Mouse (Mus musculus) kidney, postnatal 10 days (tissue): ENCODE data around the gene Chd9.
"Not testable (repeated sequence)": the region's sequence is repeated elsewhere in the genome, so short reads cannot be mapped to it uniquely, and the experiment has no call there.

Experiments
- DNase-seq: peaks from one replicate; pipeline ENCODE4 v3.0.0; 2021; ENCODE audit warnings: mixed read lengths

Gene Chd9

DNA sequence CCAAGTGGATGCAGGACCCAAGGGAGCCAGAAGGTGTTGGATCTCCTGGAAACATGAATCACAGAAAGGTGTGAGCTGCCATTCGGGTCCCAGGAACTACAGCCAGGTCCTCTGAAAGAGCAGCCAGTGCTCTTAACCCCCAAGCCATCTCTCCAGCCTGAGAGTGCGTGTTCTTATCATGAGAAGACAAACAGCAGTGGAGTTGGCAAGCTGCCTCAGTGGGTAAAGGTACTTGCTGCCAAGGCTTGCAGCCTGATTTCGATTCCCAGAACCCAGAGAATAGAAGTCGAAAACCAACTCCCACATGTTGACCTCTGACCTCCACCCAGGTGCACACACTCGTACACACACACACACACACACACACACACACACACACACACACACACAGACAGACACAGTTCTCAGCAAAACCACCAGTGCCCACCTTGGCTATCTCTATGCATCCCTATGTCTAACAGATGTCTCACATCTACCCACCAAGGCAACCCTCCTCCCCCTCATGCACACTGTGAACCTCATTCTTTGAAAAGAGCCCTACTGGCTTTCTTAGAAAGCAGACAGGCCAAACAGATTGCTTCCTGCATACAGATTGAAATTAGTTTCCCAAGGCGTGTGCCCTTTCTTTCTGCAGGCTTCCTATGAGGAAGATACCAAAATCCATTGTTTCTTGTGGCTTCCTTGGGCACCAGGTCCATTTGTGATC is 43.4 kb downstream of the Chd9 start:
- peak; percentile 41 for DNase-seq

DNA sequence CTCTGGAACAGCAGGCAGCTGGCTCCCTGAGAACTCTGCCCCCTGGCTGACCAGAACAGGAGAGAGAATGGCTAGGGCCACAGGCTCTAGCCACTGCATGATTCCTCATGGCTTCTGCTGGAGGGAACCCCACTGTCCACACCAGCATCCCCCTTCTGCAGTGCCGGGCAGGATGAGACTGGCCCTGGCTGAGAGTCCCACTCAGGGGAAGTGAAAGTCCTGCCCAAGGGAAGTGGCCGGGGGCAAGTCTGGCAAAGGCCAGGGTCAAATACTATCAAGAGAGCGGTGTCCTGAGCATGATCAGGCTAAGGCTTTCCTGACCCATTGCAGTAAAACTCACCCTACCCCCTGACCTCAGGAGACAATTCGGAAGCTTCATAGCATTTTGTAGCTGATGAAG is 44.9 kb downstream of the Chd9 start:
- no peak for DNase-seq

- DNase-seq = peak; percentile 73
Observed at GRCm38 (mm10) chr8:90876213-90876721, 48.1 kb downstream of the Chd9 start.

DNA sequence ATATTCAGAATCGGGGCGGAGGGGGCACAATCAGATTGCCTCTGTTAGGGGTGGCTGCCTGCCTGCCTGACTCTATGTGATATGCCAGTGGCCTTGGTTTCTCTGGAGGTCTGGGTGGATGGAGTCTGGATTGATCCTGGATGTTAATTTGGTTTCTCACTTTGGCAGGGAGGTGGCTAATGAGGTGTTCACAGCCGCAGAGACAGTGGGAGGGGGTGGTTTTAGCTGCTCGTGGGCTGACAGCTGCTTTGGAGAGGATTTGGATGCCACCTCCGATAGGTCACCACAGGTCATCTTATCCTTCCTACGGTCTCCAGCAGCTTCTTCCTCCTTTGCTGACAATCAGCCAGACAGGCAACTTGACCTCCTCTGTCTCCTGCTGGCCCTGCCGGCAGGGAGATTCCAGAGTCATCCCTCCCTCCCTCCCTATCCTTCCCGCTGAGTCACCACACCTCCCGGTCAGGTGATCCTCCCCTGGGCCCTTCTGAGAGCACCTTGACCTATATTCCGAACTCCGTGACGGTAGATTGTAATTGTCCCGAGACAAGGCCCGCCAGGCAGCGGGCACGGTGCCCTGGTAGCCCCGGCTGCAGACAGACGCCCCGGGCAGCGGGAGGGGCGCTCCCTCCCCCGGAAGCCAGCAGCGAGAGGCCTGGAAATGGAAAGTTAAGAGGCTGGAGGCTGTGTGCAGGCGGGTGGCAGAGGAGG is 48.7 kb downstream of the Chd9 start:
- peak; percentile 89 for DNase-seq

GRCm38 (mm10) chr8:90877430-90877975 is 49.4 kb downstream of the Chd9 start:
- peak; percentile 37 for DNase-seq

DNA sequence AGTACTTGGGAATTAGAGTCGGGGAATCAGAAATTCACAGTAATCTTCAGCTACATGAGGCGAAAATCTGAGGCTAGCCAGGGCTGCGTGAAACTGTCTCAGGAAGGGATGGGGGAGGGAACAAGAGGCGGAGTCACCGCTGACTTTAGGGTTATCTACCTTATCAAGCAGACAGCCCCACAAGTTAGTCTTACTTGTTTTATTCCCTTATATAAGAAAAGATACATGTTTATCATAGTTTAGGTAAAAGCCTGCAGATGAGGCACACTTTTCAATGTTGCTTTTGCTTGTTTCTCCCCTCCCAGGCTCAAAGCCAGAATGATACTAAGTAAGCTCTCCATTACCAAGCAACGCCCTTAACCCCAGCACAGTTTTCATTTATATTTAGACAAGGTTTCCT is 50.4 kb downstream of the Chd9 start:
- DNase-seq = no peak

DNA sequence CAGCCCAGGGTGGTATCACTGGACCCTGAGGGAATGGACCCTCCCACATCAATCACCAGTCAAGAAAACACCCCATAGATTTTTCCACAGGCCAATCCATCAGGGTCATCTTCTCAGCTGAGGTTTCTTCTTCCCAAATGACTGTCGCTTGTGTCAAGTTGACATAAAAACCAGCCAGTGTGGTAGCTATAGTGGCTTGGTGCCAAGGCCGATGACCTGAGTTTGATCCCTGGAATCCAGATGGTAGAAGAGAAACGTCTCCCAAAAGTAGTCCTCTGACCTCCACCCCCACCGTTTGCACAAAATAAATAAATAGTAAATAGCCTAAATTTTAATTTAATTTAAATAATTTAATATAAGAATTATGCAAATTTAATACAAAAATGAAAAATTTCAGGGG is 51.9 kb downstream of the Chd9 start:
- no peak for DNase-seq

- DNase-seq = no peak
Observed at GRCm38 (mm10) chr8:90881181-90881580, 53.0 kb downstream of the Chd9 start.

DNA sequence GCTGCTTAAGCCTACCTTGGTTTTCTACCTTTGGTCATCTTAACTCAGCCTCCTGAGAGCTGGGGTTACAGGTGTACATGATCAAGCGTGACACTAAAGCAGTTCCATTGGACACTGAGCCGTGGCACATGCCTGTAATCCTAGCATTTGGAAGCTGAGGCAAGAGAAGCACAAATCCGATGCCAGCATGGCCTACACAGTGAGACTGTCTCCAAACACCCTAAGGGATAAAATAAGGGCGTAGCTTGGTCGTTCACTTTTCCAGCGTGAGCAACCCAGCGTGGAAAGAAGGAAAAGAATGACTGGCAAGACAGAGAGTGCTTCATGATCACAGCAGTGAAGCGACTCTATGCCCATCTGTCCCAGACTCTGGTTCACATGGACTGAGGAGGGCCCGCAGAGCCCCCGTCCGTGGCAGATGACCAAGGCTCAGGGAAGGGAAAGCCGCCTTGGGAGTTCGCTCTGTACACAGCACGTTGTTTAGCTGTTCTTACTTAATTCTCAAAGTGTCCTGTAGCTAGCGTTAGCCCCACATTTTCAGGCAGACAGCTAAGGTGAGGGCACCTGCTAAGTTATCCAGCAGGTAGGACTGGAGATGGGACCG is 54.0 kb downstream of the Chd9 start:
- DNase-seq = no peak

DNA sequence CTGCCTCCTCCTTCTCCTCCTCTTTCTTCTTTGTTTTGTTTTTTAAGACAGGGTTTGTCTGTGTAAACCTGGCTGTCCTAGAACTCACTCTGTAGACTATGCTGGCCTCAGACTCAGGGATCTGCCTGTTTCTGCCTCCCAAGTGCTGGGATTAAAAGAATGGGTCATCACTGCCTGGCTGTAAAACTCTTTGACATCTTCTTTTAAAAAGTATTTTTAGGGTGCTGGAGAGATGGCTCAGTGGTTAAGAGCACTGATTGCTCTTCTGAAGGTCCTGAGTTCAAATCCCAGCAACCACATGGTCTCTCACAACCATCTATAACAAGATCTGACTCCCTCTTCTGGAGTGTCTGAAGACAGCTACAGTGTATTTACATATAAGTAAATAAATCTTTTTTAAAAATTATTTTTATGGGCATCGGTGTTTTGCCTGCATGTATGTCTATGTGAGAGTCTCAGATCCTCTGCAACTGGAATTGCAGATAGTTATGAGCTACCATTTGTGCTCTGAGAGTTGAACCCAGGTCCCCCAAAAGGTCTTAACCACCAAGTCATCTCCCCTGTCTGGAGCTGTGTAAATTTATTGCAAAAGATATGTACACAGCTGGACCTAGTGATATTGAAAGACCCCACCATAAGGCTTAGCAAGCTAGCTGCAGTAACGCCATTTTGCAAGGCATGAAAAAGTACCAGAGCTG is 57.7 kb downstream of the Chd9 start:
- DNase-seq = no peak

GRCm38 (mm10) chr8:90886369-90886712 is 58.2 kb downstream of the Chd9 start:
- not testable (repeated sequence) for DNase-seq

DNA sequence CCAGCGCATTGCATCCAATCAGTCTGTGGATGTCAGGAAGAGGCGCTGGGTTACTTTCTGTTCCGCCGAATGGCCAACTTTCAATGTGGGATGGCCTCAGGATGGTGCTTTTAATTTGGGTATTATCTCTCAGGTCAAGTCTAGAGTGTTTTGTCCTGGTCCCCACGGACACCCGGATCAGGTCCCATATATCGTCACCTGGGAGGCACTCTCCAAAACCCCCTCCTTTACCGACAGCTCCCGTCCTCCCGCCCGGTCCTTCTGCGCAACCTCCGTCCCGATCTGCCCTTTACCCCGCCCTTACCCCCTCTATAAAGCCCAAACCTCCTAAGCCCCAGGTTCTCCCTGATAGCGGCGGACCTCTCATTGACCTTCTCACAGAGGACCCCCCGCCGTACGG is 59.2 kb downstream of the Chd9 start:
- DNase-seq = not testable (repeated sequence)

DNA sequence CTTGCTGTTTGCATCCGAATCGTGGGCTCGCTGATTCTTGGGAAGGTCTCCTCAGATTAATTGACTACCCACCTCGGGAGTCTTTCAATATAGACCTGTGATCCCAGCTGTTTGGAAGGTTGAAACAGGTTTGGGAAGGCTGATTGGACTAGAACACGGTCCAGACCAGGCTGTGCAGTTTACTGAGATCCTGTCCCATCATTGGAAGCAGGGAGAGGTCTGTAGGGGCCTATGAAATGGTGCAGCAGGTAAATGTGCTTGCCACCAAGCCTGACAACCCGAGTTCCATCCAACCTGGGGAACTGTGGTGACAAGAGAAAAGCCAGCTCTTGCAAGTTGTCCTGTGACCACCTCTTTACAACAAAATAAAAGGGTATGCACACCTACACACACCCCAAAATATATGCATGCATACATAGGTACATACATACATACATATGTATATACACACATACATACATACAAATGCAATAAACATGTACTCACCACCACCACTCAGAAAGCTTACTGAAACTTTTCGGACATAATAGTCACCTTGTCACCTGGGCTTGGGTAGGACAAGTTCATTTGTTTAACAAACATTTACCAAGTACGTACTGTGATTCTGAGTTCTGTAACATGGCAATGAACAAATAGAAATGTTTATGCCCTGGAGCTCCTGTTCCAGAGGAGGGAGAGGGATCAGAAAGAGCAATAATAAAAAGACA is 63.9 kb downstream of the Chd9 start:
- no peak for DNase-seq

GRCm38 (mm10) chr8:90892579-90892919 is 64.4 kb downstream of the Chd9 start:
- DNase-seq = peak; percentile 28

- no peak for DNase-seq
Observed at GRCm38 (mm10) chr8:90894231-90894914, 66.2 kb downstream of the Chd9 start.

GRCm38 (mm10) chr8:90897343-90897742 is 69.2 kb downstream of the Chd9 start:
- DNase-seq = no peak

DNA sequence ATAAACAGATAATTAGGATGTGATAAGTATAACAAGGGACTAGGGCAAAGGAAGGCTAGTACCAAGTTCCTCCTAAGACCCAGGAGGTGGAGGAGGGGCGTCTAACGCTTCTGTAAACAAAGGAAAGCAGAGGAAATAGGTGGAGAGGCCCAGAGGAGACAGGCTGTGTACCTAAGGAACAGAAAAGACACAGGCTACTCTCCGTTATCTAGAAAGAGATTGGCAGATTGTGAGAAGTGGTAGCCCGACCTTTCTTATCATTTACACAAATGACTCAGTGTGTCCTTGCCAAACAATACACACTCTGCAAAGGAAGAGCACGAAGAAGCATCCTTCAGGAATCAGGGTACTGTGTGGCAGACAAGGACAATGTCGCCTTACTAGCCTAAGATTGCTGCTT is 70.4 kb downstream of the Chd9 start:
- no peak for DNase-seq

DNA sequence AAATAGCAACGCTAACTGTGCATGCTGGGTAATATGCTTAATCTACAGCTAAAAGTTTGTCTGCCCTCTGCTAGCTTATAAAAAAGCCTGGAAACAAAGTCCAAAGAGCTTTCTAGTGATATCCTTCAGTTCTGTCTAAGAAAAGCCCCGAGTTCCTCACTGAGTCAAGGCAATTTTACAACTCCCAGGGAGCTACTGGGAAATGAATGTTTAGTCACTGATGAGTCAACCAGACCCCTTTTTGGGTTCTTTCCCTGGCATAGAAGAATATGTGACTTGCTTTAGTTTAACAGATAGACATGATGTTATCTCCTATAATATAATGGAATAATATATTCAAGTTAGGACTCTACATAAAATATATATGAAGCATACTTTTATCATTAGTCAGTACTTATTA is 73.8 kb downstream of the Chd9 start:
- DNase-seq = no peak

GRCm38 (mm10) chr8:90904171-90904706 is 76.1 kb downstream of the Chd9 start:
- no peak for DNase-seq

- no peak for DNase-seq
Observed at GRCm38 (mm10) chr8:90906922-90907321, 78.8 kb downstream of the Chd9 start.

DNA sequence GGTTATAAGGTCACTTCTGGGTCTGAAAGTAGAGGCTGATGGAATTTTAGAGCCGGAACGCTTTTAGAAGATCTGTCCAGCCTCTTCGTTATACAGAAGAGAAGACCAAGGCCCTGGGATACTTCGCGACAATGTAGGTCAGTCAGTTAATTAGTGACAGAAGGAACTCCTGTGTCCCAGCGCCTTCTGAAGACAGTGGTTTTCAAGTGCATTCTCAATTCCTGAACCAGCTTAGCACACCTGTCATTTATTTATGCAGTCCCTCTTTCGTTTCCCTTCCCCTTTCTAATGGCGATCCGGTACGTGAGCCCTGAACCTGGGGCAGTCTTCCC is 79.3 kb downstream of the Chd9 start:
- DNase-seq = no peak
